Mouse (Mus musculus): ENCODE measurements around the gene Dnm3. TPM values are rescaled to one million over a fixed set of nuclear protein-coding genes. Genes with fewer than 3 reads are reported as not detected.

Gene Dnm3
- total and polyA plus RNA-seq, 3 experiments: 3.3 to 18.1 (median 11.6) TPM

GRCm38 (mm10) chr1:161990684-161991578, 486.9 kb downstream of the Dnm3 start:
- DNase-seq: no peak

GRCm38 (mm10) chr1:161983979-161984566, 493.8 kb downstream of the Dnm3 start:
- no peak for DNase-seq

DNA sequence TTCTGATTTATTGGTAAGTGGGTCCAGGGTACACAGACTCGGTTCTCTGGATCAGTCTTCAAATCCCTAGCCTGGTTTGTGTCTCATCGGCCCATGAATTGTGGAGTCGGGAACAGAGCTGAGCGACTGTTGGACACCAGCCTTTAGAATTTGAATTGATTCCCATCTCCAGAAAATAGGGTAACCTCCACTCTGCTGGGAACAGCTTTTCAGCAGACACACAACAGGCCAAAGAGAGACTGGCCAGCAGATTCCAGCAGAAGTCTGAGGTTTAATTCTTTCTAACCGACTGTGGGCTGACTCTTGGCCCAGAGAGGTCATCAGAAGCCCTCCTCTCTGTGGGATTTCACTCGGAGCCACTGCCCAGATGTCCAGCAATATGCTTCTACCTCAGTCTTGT, 494.4 kb downstream of the Dnm3 start:
- no peak for DNase-seq

DNA sequence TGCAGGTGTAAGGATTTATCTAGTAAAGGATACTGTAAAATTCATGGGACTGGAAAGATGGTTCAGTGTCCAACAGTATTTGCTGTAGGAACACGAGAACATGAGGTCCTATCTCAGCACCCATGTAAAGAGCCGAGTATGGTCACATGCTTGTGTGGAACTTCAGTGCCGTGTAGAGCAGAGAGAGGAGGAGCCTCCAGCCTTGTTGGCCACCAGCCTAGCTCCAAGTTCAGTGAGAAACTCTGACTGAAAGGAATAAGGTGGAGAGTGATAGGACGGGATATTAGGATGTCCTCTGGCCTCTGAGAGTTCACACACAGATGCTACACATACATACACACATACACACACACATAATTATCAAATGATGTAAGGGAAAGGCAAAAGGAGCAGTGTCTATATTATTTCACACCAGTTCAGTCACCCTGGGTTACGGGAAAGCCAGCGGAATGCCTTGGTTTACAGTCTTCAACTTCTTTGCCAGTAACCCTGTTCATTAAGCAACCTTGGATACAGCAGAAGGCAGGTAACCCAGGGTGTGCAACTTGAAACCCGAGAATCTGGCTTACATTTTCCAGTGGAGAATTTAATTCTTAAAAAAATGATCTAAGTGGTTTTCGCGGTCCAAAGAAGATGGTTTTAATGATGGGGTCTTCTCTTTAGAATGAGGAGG, 497.1 kb downstream of the Dnm3 start:
- DNase-seq: no peak

DNA sequence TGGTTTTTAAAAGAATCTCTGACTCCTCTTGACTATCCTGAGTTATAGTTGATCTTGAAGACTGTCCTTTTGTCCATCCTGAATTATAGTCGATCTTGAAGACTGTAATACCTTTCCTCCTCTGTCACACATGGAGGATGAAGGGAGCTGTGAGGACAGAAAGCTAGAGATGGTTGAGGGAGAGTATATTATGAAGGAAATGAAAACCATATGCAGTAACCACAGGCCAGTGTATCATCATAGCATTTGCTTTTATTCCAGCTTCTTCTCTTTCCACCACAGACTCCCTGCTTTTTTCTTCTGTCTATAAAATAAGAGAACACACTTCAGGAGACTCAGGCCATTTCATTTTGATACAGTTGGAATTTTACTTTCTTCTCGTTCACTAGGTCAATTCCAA, 497.8 kb downstream of the Dnm3 start:
- DNase-seq: no peak

GRCm38 (mm10) chr1:161979536-161979935, 498.3 kb downstream of the Dnm3 start, which contains the start of gene 4930558K02Rik:
Gene 4930558K02Rik (minus strand): TSS chr1:161979636.
- no peak for DNase-seq

- no peak for DNase-seq
These were observed 499.6 kb downstream of the Dnm3 start for GRCm38 (mm10) chr1:161978173-161978700.

- DNase-seq: peak; percentile 13
These were observed 500.5 kb downstream of the Dnm3 start for GRCm38 (mm10) chr1:161977331-161977730.

DNA sequence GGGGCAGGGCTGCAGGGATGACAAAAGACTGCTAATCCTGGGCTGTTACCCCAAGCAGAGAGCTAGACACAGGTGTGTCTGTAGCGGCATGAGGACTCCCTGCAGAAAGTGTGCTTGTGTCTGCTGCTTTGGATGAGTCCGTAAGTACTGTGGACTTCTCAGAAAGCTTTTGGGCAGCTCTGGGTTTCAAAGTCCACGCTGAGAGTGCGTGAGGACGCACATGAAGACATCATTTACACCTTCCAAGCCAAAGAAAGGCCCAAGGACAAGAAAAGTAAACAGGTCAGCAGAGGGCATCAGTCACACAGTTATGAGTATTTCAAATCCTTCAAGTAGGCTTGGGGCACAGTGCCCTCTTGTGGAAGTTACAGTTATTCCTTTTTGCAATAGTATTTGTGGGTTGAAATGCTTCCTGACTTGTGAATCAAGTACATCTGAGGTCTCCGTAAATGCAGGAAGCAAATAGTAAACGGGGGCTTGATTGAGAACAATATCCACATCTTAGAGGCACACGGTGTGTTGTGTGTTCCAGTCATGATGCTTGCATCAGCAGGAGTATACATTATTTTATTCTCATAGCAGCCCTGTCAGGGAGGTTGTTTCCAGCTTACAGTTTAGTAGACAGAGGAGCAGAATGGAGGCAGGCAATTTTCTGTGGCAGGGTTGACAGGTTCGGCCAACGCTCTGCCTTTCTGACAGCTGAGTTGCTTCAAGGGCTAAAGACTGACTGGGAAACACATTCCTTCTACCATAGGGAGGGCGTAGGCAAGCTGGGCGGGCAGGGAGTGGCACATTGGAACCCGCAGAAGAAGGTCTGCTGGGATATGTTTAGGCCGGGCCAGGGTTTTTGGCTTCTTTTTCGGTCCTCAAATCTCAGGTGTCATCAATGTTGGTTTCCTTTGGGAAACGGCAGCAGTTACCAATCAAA, 501.3 kb downstream of the Dnm3 start:
- peak; percentile 69 for DNase-seq

GRCm38 (mm10) chr1:161972233-161972632, 505.6 kb downstream of the Dnm3 start:
- no peak for DNase-seq

- no peak for DNase-seq
These were observed 507.0 kb downstream of the Dnm3 start for GRCm38 (mm10) chr1:161970874-161971273.

DNA sequence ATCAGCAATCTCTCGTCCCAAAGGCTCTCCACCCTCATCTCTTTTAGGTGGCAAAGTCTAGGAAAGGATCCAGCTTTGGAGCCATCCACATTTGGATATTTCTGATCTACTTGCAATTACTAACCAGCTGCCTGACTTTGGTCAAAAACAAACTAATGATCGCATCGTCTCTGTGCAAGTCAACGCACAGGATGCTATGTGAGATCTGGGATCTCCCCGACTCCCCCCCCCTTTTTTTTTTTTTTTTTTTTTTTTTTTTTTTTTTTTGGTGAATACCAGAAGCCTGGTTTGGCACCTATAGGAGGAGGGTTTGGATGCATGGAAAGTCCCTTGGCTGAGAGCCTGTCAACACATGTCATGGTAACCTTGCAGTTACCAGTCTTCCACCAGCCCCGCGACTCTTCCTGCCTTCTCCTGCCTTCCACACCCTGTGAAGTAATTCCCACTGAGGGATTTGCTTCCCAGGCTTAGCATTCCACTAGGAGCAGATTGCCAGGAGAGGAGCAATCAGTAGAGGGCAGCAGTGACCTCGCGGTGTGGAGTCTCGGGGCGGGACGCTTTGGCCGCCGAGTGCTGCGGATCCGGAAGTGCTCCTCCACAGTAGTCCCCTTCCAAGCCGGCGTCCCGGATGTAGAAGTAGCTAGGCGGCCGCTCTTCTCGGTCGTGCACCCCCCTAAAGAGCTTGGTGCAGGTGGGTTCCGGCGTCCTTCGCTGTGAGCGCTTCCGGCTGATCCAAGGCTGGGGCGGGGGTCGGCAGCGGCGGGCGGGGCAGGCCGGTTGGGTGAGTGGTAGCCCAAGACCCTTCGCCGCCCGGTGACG, 509.0 kb downstream of the Dnm3 start, which contains the start of gene Pigc:
Pigc (plus strand) TSS at position 598 of the 819 bp plus-strand sequence.
- peak; percentile 94 for DNase-seq

- DNase-seq: no peak
These were observed 509.9 kb downstream of the Dnm3 start for GRCm38 (mm10) chr1:161967936-161968335.

GRCm38 (mm10) chr1:161962465-161963377, 515.1 kb downstream of the Dnm3 start:
- DNase-seq: no peak

GRCm38 (mm10) chr1:161957964-161958950, 519.6 kb downstream of the Dnm3 start:
- DNase-seq: no peak

- no peak for DNase-seq
These were observed 522.0 kb downstream of the Dnm3 start for GRCm38 (mm10) chr1:161955846-161956245.

DNA sequence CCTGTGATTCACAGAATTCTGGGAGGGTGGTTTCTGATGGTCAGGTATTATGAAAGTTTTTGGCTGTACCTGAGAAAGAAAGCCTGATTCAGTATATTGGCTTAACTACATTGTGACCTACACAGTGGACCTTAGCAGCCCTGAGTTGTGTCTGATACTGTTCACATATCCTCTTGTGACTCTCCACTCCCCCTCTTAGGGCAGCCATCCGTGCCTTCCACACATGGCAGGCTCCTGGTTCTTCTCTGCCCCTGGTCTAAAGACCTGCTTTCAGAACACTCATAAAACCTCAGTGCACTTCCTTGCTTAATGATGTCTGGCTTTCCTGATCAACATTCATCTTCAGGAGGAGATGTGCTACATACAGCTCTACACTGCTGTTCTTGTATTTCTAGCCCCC, 525.2 kb downstream of the Dnm3 start:
- no peak for DNase-seq

All from adrenal gland, adult 2 months (tissue).